Mouse (Mus musculus): ENCODE measurements around the gene Rilp. TPM values are rescaled to one million over a fixed set of nuclear protein-coding genes. Genes with fewer than 3 reads are reported as not detected.

The Rilp gene
- 0.90 and 1.1 TPM in 2 replicates for polyA plus RNA-seq (2015; fragmentation: Nextera tagmentation; extraction: Ambion mirVana)

GRCm38 (mm10) chr11:75509741-75510626 lies at the start of gene Rilp:
TSS of gene Rilp (plus strand) at chr11:75510094.
- DNase-seq (ENCODE audit: low spot score), result no peak

GRCm38 (mm10) chr11:75460103-75460843 lies 49.6 kb upstream of the Rilp start:
- peak; percentile 94 for DNase-seq (ENCODE audit: low spot score)

GRCm38 (mm10) chr11:75460844-75461742 lies 48.8 kb upstream of the Rilp start, which contains the start of gene Tlcd2:
TSS of gene Tlcd2 (plus strand) at chr11:75461715.
- peak; percentile 100 for DNase-seq (ENCODE audit: low spot score)

GRCm38 (mm10) chr11:75461743-75462252 lies 48.1 kb upstream of the Rilp start:
- no peak for DNase-seq (ENCODE audit: low spot score)

- DNase-seq (ENCODE audit: low spot score), result no peak
Observed at GRCm38 (mm10) chr11:75462253-75462783, 47.6 kb upstream of the Rilp start.

GRCm38 (mm10) chr11:75462865-75463336 lies 47.0 kb upstream of the Rilp start:
- DNase-seq (ENCODE audit: low spot score), result peak; percentile 56

- no peak for DNase-seq (ENCODE audit: low spot score)
Observed at GRCm38 (mm10) chr11:75463624-75464023, 46.3 kb upstream of the Rilp start.

GRCm38 (mm10) chr11:75464417-75464816 lies 45.5 kb upstream of the Rilp start:
- no peak for DNase-seq (ENCODE audit: low spot score)

GRCm38 (mm10) chr11:75465051-75465450 lies 44.8 kb upstream of the Rilp start:
- DNase-seq (ENCODE audit: low spot score), result no peak

- no peak for DNase-seq (ENCODE audit: low spot score)
Observed at GRCm38 (mm10) chr11:75466731-75467505, 43.0 kb upstream of the Rilp start.

- no peak for DNase-seq (ENCODE audit: low spot score)
Observed at GRCm38 (mm10) chr11:75467512-75468215, 42.2 kb upstream of the Rilp start.

GRCm38 (mm10) chr11:75468410-75468809 lies 41.5 kb upstream of the Rilp start:
- no peak for DNase-seq (ENCODE audit: low spot score)

- no peak for DNase-seq (ENCODE audit: low spot score)
Observed at GRCm38 (mm10) chr11:75469261-75469660, 40.6 kb upstream of the Rilp start.

GRCm38 (mm10) chr11:75470675-75471074 lies 39.2 kb upstream of the Rilp start:
- no peak for DNase-seq (ENCODE audit: low spot score)

GRCm38 (mm10) chr11:75472469-75473081 lies 37.3 kb upstream of the Rilp start:
- no peak for DNase-seq (ENCODE audit: low spot score)

GRCm38 (mm10) chr11:75473376-75473775 lies 36.5 kb upstream of the Rilp start:
- DNase-seq (ENCODE audit: low spot score), result no peak

- no peak for DNase-seq (ENCODE audit: low spot score)
Observed at GRCm38 (mm10) chr11:75486192-75486591, 23.7 kb upstream of the Rilp start.

- DNase-seq (ENCODE audit: low spot score), result peak; percentile 96
Observed at GRCm38 (mm10) chr11:75486601-75487285, 23.2 kb upstream of the Rilp start, which contains the start of gene Prpf8. TSS of gene Prpf8 (plus strand) at chr11:75486816.

All from thymus, postnatal 0 days (tissue).